Mouse (Mus musculus): ENCODE measurements around the gene Nhlrc3.

Gene Nhlrc3

DNA sequence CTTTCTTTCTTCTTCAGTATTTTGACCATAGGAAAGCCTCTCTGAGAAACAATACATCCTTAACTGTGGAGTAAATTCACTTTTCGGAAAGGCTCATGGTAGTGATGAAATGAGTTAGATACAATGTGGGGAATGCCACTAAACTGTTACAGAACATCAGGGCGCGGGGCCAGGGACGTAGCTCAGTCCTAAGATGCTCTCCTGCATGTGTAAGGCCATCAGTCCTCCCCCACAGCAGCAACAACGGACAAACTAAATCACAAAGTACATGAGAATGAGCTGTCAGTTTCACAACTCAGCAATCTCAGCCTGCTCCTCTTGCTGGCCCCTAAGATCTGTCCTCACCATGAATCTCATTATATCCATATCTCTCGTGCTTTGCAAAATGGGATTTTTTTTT, 8.6 kb downstream of the Nhlrc3 start:
- no peak for DNase-seq (ENCODE audit: low spot score)

- no peak for DNase-seq (ENCODE audit: low spot score)
Measured at GRCm38 (mm10) chr3:53454005-53454404, 9.1 kb downstream of the Nhlrc3 start.

- DNase-seq (ENCODE audit: low spot score), result no peak
Measured at GRCm38 (mm10) chr3:53453346-53453745, 9.8 kb downstream of the Nhlrc3 start.

DNA sequence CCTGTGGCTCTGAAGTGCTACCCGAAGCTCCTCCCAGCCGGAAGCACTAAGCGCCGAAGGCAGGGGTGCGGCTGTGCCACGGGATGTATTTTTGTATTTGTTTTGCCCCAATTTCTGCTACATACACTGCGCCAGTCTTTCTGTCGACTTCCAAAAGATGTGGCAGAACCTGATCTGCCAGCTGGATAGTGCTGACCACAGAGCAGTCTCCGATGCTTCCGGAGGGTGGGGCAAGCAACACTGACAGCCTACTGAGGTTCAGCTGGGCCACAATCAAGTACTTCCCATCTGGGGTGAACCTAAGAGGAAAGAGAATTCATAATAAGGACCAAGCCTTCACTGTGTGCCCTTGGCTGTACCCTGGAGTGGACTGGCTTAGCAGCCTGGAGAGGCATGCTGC, 10.8 kb downstream of the Nhlrc3 start:
- DNase-seq (ENCODE audit: low spot score), result no peak

DNA sequence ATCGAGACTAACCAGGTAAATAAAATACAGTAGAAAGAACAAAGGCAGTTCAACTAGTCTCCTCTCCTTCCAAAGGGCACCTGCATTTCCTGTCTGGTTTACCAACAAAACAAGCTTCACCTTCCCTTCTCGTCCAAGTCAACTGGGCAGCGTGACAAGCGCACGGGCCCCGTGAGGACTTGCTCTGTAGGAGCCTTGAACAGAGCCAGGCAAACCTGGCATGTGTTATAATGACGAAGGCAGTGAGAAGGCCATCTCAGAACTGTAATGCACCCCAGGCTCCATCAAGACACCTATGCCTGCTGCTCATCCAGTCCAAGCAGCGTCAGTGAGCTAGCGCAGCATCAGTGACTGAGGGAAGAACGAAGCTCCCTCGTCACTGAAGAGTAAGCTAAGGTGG, 12.5 kb downstream of the Nhlrc3 start:
- no peak for DNase-seq (ENCODE audit: low spot score)

- DNase-seq (ENCODE audit: low spot score), result peak; percentile 50
Measured at GRCm38 (mm10) chr3:53448208-53448607, 14.9 kb downstream of the Nhlrc3 start.

DNA sequence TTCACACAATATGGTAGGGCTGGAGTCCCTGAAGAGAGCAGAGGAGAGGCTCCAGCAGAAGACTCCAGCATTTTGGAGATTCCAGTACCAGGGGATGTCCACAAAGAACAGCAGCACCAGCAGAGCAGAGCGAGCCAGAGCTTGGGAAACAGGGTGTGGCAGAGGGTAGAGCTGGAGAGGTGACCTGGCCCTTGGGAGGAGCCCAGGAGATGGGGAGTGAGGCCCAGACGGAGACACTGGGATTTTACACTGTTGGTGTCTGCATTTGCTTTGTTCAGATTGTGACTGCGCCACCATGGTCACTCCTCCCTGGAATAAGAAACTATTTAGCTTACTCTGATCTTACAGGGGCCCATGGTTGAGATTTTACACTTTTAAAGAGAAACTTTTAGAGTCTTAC, 16.3 kb downstream of the Nhlrc3 start:
- DNase-seq (ENCODE audit: low spot score), result no peak

GRCm38 (mm10) chr3:53445540-53445939, 17.6 kb downstream of the Nhlrc3 start:
- no peak for DNase-seq (ENCODE audit: low spot score)

- no peak for DNase-seq (ENCODE audit: low spot score)
Measured at GRCm38 (mm10) chr3:53436550-53436949, 26.6 kb downstream of the Nhlrc3 start.

DNA sequence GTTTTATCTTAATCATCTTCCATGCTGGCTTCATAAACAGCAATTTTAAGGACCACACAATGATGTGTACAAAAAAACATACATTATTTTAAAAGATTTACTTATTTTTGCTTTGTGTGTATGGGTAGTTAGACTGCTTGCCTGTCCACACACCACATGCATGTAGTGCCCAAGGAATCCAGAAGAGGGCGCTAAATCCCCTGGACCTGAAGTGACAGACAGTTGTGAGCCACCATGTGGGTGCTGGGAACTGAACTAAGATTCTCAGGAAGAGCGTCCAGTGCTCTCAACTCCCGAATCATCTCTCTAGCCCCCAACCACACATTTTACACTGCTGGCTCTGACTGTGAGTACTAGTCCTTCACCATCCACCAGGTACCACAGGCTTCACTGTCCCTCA, 28.5 kb downstream of the Nhlrc3 start:
- no peak for DNase-seq (ENCODE audit: low spot score)

GRCm38 (mm10) chr3:53423576-53423975, 39.6 kb downstream of the Nhlrc3 start:
- DNase-seq (ENCODE audit: low spot score), result no peak

DNA sequence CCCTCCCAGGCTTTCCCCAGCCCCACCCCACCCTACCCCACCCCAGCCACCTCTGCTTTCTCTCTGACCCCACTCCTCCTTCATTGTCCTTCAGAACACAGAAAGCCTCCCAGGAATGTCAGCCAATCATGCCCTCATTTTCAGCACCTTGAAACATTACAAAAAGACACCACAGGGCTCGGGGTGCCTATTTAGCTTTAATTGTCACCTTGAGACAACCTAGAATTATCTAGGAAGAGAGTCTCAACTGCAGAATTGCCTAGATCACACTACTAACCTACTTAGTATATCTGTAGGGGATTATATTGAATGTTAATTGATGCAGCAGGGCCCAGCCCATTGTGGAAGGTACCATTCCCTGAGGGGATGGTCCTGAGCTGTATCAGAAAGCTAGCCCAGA, 40.4 kb downstream of the Nhlrc3 start:
- no peak for DNase-seq (ENCODE audit: low spot score)

DNA sequence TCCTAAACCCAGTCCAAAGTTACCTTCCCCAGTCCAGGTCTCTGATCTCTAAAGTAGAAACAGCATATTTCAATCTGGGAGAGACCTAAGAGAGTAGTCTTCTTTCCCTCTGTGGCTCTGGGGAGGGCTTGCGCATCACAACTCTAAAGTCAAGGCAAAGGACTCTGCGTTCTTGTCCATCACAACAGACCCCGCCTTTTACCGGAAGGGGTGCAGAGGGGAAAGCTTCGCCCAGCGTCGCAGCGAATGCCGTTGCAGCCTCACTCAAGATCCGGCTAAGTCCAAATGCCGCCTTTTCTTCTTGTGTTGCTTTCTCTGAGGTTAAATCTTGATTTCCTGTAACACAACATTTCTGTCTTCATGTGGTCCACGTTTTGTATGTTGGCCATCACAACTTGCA, 41.5 kb downstream of the Nhlrc3 start:
- DNase-seq (ENCODE audit: low spot score), result no peak

- DNase-seq (ENCODE audit: low spot score), result no peak
Measured at GRCm38 (mm10) chr3:53417701-53418100, 45.4 kb downstream of the Nhlrc3 start.

DNA sequence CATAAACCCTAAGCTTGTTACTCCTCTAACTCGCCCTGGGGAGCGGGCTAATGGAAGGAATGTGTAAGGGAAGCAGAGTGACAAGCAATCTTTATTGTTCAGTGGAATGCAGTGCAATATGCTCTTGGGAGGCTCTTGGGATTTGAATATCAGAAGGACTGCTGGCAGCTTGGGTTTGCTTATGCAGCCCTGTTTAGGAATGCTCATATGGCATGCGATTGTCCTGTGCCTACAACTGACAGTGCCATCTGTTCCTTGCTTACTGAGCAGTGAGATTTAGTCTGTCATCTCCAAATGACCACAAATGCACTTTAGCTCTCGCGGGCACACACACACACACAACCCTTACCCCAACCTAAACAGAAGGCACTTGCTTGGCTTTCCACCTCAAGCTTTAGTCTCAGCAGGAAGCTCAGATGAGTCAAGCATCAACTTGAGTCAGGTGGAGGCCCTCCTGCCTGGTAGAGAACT, 47.1 kb downstream of the Nhlrc3 start:
- no peak for DNase-seq (ENCODE audit: low spot score)

DNA sequence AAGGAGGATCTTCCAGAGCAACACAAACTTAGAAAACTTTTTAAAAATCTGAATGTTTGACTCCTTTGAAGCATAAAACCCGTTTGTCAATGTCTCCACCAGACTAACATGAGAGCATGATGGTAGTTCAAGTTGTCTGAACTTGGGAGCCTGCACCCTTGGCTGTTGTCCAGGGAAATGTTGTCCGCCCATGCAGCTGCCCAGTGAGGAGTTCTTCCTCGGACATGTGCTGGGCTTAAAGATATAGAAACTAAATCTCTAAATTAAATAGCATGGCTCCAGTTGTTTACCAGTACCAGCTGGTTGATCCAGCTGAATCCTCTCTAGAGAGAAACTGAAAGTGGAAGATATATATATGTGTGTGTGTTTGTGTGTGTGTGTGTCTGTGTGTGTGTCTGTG, 49.2 kb downstream of the Nhlrc3 start:
- no peak for DNase-seq (ENCODE audit: low spot score)

DNA sequence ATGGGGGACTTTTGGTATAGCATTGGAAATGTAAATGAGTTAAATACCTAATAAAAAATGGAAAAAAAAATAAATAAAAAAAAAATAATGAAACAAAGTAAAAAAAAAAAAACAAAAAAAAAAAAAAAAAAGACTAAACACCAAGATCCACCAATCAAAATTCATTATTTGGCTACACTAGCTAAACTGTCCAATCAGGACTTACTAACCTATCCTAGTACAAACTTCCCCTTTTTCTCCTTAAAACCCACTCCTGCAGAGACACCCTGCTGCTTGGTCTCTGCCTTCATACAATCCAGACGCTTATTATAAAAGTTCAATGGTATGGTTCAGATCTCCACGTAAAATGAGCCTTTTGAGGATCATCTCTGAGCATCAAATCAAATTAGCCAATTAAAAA, 49.7 kb downstream of the Nhlrc3 start:
- no peak for DNase-seq (ENCODE audit: low spot score)

DNA sequence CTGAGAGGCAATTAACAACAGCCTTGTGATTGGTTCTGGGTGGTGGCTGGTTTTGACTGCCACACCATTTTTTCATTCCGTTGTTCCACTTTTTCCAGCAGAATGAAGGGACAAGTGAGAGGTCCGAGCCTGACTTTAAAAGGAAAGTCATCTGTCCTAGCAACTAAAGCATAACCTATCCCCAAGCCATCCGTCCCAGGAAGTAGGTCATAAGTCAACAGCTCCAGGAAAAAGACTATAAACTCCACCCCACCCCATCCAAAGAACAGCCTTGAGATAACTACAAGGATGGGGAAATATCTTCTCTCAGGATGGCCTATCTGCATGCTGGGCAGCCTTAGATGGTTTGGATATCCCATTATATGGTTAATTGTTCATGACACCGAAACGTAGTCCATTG, 50.9 kb downstream of the Nhlrc3 start:
- no peak for DNase-seq (ENCODE audit: low spot score)

- DNase-seq (ENCODE audit: low spot score), result no peak
Measured at GRCm38 (mm10) chr3:53410031-53410430, 53.1 kb downstream of the Nhlrc3 start.

DNA sequence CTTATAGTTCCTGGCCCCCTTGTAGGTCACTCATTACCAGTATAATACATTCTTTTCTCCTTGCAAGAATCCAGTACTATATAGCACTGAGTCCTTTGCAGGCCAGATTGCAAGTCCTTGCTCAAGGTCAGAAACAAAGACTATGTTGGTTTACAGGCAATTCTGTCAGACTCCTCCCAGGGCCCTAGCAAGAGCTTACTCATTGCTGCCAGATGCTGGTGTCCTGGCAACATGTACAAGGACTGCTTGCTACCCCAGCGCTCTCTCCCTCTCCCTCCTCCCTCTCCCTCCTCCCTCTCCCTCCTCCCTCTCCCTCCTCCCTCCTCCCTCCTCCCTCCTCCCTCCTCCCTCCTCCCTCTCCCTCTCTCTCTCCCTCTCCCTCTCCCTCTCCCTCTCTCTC, 56.0 kb downstream of the Nhlrc3 start:
- DNase-seq (ENCODE audit: low spot score), result no peak

All from ovary, postnatal 14 days (tissue).